Mouse (Mus musculus) forelimb bud, embryonic 11.5 days (tissue): Measurements from ENCODE around the gene Pck1.

Source experiments
- DNase-seq: peaks from one replicate; pipeline ENCODE4 v3.0.0-alpha.2; 2012; ENCODE audit warnings: low read depth, low spot score

The Pck1 gene

GRCm38 (mm10) chr2:173173521-173174511, 21.0 kb downstream of the Pck1 start:
- peak; percentile 80 for DNase-seq

DNA sequence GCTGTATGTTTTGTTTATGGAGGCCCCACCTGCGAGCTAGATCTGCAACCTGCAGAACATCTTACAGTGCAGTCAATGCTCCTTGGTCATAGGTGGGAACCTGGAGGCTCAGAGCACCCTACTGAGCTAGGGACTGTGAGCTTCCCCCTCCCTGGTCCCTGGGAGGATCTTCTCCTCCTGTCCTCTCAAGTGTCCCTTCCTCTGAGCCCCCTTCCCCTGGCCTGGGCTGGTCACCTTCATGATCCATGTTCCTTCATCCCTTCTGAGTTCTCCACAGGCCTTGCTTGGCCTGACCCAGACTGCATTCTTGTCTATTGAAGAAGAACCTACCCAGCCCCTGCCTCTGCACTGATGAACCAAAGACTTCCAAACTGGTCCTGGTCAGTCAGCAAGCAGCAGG, 21.7 kb downstream of the Pck1 start:
- DNase-seq: no peak

DNA sequence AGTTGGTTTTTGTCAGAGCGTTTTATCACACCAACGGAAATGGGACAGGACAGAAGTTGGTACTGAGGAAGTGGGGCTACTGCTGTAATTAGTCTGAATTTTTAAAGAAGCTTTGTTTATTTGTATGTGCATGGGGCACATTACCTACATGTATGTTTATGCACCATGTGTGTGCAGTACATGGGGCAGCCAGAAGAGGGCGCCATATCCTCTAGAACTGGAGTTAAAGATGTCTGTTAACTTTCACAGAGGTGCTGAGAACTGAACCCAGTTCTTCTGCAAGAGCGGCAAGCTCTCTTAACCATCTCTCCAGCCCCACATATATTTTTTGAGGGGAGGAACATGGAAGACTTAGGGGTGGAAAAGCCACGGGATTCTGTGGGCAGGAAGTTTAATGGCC, 22.9 kb downstream of the Pck1 start:
- no peak for DNase-seq

GRCm38 (mm10) chr2:173177481-173177880, 24.6 kb downstream of the Pck1 start:
- no peak for DNase-seq

DNA sequence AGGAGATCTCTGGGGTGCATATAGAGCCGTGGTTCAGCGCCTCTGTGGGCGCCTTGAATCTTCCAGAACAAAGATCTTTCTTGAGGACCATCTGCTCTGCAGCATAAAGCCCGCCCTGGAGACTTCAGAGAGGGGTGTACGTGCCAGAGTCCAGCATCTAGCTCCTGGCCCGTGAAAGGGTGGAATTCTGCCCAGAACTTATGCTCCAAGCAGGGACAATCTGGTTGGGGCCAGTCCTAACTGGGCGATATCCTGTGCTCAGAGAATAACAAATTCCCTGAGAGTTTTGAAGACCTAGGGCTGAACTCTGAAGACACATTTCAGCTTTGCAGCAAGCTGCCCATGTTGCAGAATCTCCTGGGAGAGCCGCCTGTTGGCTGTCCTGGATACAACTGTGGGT, 25.1 kb downstream of the Pck1 start:
- DNase-seq: no peak

- no peak for DNase-seq
These were observed 26.2 kb downstream of the Pck1 start for GRCm38 (mm10) chr2:173179046-173179445.

GRCm38 (mm10) chr2:173180026-173180425, 27.2 kb downstream of the Pck1 start:
- no peak for DNase-seq

DNA sequence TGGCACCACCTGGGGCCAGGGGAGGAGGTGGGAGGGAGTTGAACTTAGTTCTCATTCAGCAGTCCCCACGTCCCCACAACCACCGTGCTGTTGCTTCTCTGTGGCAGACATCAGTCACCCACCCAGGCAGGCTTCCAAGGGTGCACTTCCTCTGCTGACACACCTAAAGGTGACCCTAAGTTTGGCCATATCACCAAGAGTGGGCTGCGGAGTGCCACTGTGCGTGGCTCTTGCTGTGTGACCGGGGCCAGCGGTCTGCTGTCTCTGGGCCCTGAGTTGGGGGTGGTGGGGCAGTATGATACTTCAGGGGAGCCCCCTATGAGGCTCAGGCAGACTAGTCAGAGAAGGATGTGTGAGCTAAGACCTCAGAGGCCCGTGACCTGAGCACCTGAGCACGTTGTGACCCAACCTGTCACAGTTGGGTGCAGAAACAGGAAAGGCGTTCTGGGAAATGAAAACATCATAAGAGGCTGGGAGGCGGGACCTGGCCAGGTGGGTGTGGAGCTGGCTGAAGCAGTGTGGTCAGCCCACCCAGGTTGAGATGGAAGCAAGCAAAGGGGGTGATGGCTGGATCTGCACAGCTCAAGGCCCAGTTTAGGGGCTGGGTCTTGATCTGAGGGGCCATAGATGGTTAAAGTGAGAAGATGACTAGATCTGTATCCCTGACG, 28.0 kb downstream of the Pck1 start:
- no peak for DNase-seq

GRCm38 (mm10) chr2:173181486-173181885, 28.6 kb downstream of the Pck1 start:
- no peak for DNase-seq

DNA sequence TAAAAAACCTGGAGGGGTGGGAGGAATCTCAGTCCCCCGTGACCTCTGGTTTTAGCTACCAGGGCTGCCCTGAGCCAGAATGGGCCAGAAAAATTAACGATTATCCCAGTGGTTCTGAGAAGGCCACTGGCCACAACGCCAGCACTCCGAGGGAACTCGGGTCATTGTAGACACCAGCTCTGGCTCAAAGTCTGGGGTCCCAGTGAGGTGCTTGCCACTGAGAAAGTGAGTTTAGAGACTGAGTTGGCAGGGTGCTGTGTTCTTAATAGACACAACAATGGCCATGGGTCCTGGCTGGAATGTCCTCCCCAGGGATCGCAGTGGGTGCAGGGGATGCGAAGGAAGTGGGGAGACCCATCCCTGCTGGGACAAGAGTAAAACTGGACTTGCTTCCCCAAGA, 29.1 kb downstream of the Pck1 start:
- DNase-seq: no peak

DNA sequence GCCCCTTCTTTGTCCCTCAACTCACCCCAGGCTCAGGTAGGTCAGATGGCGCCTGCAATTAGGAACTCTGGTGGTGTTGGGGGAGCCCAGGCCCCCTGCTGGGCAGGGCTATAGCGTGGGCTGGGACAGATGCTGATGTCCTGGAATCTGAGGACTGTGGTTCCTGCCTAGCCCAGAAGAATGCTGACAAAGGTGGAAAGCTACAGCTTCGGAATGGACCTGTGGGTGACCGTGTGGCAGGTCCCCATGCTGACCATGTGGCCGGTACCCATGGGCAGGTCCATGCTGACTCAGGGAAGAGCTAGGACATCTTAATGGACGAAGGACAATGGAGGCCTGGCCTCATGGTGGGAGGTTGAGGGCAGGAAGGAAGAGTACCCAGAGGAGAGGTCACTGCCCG, 29.9 kb downstream of the Pck1 start:
- no peak for DNase-seq

- no peak for DNase-seq
These were observed 30.5 kb downstream of the Pck1 start for GRCm38 (mm10) chr2:173183311-173183710.

DNA sequence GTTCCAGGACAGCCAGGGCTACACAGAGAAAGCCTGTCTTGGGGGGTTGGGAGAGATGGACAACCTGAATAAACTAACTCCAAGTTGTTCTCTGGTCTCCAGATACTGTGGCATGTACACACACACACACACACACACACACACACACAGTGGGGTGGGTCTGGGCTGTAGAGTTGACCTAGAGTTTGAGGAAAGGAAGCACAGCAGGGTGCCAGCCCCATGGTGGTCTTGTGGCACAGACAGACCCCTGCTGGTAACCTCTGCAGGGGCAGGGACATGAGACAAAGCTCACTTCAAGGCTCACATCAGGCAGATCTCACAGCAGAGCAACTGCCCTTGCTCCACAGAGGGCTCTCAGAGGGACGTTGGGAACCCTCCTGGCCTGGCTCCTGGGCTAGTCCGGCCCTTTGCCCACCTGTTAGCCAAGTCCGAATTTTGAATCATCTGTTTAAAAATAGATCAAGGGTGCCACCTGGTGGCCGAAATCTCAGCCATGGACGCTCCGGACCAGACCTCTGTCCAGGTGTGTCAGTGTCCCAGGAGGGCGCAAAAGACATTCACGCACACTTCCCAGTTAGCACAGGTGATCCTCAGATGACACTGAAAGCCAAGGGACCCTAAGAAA, 31.1 kb downstream of the Pck1 start:
- peak; percentile 75 for DNase-seq

- no peak for DNase-seq
These were observed 31.7 kb downstream of the Pck1 start for GRCm38 (mm10) chr2:173184475-173185080.

DNA sequence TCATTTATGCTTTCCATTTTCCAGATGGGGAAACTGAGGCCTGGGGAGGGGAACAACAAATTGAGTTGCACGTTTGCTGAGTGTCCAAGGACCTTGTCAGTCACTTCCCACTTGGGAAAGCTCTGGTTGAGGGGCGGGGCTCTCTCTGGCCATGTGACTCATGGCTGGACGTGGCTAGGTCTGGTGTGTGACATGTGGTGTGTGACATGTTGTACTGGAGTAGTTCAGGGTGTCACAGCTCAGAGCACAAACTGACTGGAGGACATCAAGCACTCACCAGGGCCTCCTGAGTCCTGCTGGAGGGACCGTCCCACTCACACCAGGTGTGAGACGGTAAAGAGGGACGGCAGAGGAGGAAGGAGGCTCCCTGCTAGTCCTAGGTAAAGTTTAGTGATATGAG, 32.4 kb downstream of the Pck1 start:
- DNase-seq: no peak

GRCm38 (mm10) chr2:173186047-173186943, 33.4 kb downstream of the Pck1 start:
- DNase-seq: peak; percentile 84

- DNase-seq: no peak
These were observed 34.5 kb downstream of the Pck1 start for GRCm38 (mm10) chr2:173187182-173187855.

GRCm38 (mm10) chr2:173194796-173195195, 41.9 kb downstream of the Pck1 start:
- no peak for DNase-seq

- DNase-seq: no peak
These were observed 50.3 kb downstream of the Pck1 start for GRCm38 (mm10) chr2:173202924-173203689.

DNA sequence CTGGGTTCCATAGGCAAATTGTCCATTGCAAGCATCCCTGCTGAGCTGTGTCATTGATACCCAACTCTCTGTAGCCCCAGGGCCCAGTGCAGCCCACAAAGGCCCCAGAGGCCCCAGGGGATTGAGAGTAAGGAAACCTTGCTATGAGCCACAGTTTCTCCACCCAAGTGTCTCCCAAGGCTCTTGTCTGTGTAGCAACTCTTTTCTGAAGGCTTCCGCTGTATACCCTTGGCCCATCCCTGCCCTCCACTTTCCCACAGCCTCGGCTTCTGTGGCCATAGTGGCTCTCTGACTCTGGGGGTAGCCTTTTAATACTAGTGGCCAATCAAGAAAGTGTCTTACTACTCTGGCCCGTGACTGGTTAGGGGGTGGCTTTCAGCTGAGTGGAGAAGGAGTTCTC, 50.9 kb downstream of the Pck1 start:
- DNase-seq: no peak
